Mouse (Mus musculus) testis, adult 2 months (tissue): ENCODE measurements around the gene Cmtm4.
A peak's percentile ranks its signal among the peaks of the same experiment; 100 is the strongest.

Experiments used
- CTCF ChIP-seq: fragments of 200-500 bp; IDR thresholded peaks from 2 replicates; pipeline ENCODE4 v1.5.1; 2012; ENCODE audit warnings: low read depth, mild to moderate bottlenecking, inconsistent platforms, low read length, moderate library complexity; ENCODE audit not compliant: control insufficient read depth, insufficient read depth, insufficient replicate concordance
- POLR2A ChIP-seq: fragments of 200-500 bp; IDR thresholded peaks from 2 replicates; pipeline ENCODE4 v1.6.1; 2012; ENCODE audit warnings: low read depth, mild to moderate bottlenecking, inconsistent platforms, low read length, moderate library complexity; ENCODE audit not compliant: control insufficient read depth

DNA sequence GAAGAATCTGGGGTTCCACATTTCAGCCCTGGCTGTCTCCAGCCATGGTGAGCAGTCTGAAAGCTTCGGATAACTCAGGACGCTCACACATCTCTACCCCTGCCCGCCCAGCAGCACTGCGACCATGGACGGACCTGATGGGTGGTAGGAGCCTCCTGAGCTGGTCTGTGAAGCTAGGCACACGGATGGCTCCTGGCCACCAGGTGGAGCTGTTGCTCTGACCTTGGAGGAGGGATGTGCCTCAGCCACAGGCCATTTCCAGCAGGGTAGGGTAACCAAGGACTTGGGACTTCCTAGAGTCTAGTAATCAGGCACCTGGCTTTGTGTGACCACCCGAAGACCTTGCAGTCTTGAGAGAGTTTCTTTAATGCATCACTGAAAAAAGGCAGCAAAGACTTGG, 51.6 kb downstream of the Cmtm4 start:
- TF ChIP-seq CTCF (peak; percentile 94; the same call in 1 of the 2 replicates), POLR2A (no peak)
